Mouse (Mus musculus) forebrain, embryonic 16.5 days (tissue): ENCODE measurements around the gene Ptpn22. TPM values are rescaled to one million over a fixed set of nuclear protein-coding genes. Genes with fewer than 3 reads are reported as not detected.

Experiments
- ATAC-seq: fragments of 200-750 bp; cut with Nextera tagmentation; 2 replicates; pipeline ENCODE4 v1.8.0; 2017; ENCODE audit warnings: mild to moderate bottlenecking, moderate library complexity
- H3K27ac ChIP-seq: fragments of 300-500 bp; sonication (generic); 2 replicates; pipeline ENCODE4 v1.5.1; 2014; ENCODE audit warnings: low read length, control low read depth
- H3K27me3 ChIP-seq: fragments of 300-500 bp; sonication (generic); replicated peaks from 2 replicates; pipeline ENCODE4 v1.6.1; 2014; ENCODE audit warnings: low read length; ENCODE audit not compliant: control insufficient read depth, insufficient read depth
- H3K36me3 ChIP-seq: fragments of 300-500 bp; sonication (generic); 2 replicates; pipeline ENCODE4 v1.6.1; 2014; ENCODE audit not compliant: control insufficient read depth, insufficient read depth
- H3K4me1 ChIP-seq: fragments of 300-500 bp; sonication (generic); replicated peaks from 2 replicates; pipeline ENCODE4 v1.6.1; 2014; ENCODE audit warnings: low read length; ENCODE audit not compliant: control insufficient read depth, insufficient read depth
- H3K4me2 ChIP-seq: fragments of 300-500 bp; sonication (generic); 2 replicates; pipeline ENCODE4 v1.6.1; 2014; ENCODE audit warnings: mild to moderate bottlenecking, low read length, control low read depth
- H3K4me3 ChIP-seq: fragments of 300-500 bp; sonication (generic); replicated peaks from 2 replicates; pipeline ENCODE4 v1.5.1; 2014; ENCODE audit warnings: mild to moderate bottlenecking, low read length, control low read depth
- H3K9ac ChIP-seq: fragments of 300-500 bp; sonication (generic); replicated peaks from 2 replicates; pipeline ENCODE4 v1.6.1; 2014; ENCODE audit warnings: low read depth, low read length, control low read depth
- H3K9me3 ChIP-seq: fragments of 300-500 bp; sonication (generic); 2 replicates; pipeline ENCODE4 v1.6.1; 2016; ENCODE audit warnings: low read length; ENCODE audit not compliant: control insufficient read depth
- WGBS: fragments of 180-500 bp; shearing (Covaris S2); extraction: QIAGEN DNeasy Blood & Tissue Kit; methylation state at CpG from one replicate; pipeline ENCODE4 v1.1.7; 2014; 5-methylcytosine and 5-hydroxymethylcytosine counted together
- polyA plus RNA-seq: library from polyadenylated mRNA; unstranded; fragments of >200 nt; fragmentation: Nextera tagmentation; extraction: Ambion mirVana; gene quantifications from 2 replicates; pipeline ENCODE4 v1.2.1, GENCODE M21; 2015

Gene Ptpn22
- polyA plus RNA-seq, 1 experiment from 2014 or later, result 0.10 TPM

GRCm38 (mm10) chr3:103872663-103873098 is 13.1 kb downstream of the Ptpn22 start:
- ATAC-seq, result no peak
- no peaks in the 10 kb centered on the region for H3K27me3 ChIP-seq
- no peak overlapping the region for H3K4me3 ChIP-seq
- no peak overlapping the region for H3K27ac ChIP-seq
- WGBS, result 72% methylated on average over 3 of the region's 3 CpGs
- no peaks in the 10 kb centered on the region for H3K4me1 ChIP-seq
- H3K9ac ChIP-seq, result no peak overlapping the region
- H3K4me2 ChIP-seq, result no peak overlapping the region
- H3K36me3 ChIP-seq, result no peaks in the 10 kb centered on the region
- H3K9me3 ChIP-seq, result no peaks in the 10 kb centered on the region

GRCm38 (mm10) chr3:103874329-103874728 is 14.7 kb downstream of the Ptpn22 start:
- Histone ChIP-seq H3K4me3 (no peak overlapping the region), H3K36me3 (no peaks in the 10 kb centered on the region), H3K27ac (no peak overlapping the region), H3K9me3 (no peaks in the 10 kb centered on the region), H3K4me2 (no peak overlapping the region), H3K27me3 (no peaks in the 10 kb centered on the region), H3K4me1 (no peaks in the 10 kb centered on the region), H3K9ac (no peak overlapping the region)
- WGBS, result 72% methylated on average over 7 of the region's 7 CpGs
- ATAC-seq, result no peak

- no peak overlapping the region for H3K27ac ChIP-seq
- H3K9ac ChIP-seq, result no peak overlapping the region
- no peaks in the 10 kb centered on the region for H3K4me1 ChIP-seq
- 78% methylated on average over 11 of the region's 11 CpGs for WGBS
- no peaks in the 10 kb centered on the region for H3K9me3 ChIP-seq
- no peak overlapping the region for H3K4me3 ChIP-seq
- no peaks in the 10 kb centered on the region for H3K36me3 ChIP-seq
- H3K4me2 ChIP-seq, result no peak overlapping the region
- no peak for ATAC-seq
- H3K27me3 ChIP-seq, result no peaks in the 10 kb centered on the region
Measured at GRCm38 (mm10) chr3:103885946-103886345, 26.4 kb downstream of the Ptpn22 start.

- no peak overlapping the region for H3K4me3 ChIP-seq
- H3K27ac ChIP-seq, result no peak overlapping the region
- ATAC-seq, result no peak
- no peaks in the 10 kb centered on the region for H3K9me3 ChIP-seq
- no peaks in the 10 kb centered on the region for H3K4me1 ChIP-seq
- no peak overlapping the region for H3K9ac ChIP-seq
- H3K36me3 ChIP-seq, result no peaks in the 10 kb centered on the region
- WGBS, result 32% methylated on average over 3 of the region's 3 CpGs
- no peaks in the 10 kb centered on the region for H3K27me3 ChIP-seq
- no peak overlapping the region for H3K4me2 ChIP-seq
Measured at GRCm38 (mm10) chr3:103887581-103887980, 28.0 kb downstream of the Ptpn22 start.

GRCm38 (mm10) chr3:103893374-103893773 is 33.8 kb downstream of the Ptpn22 start:
- Histone ChIP-seq H3K27me3 (no peaks in the 10 kb centered on the region), H3K4me1 (no peaks in the 10 kb centered on the region), H3K4me3 (no peak overlapping the region), H3K9ac (no peak overlapping the region), H3K4me2 (no peak overlapping the region), H3K36me3 (no peaks in the 10 kb centered on the region), H3K9me3 (no peaks in the 10 kb centered on the region), H3K27ac (no peak overlapping the region)
- ATAC-seq, result no peak
- WGBS, result 89% methylated on average over 3 of the region's 3 CpGs

GRCm38 (mm10) chr3:103904705-103905104 is 45.1 kb downstream of the Ptpn22 start:
- H3K9ac ChIP-seq, result no peak overlapping the region
- no peaks in the 10 kb centered on the region for H3K36me3 ChIP-seq
- no peak overlapping the region for H3K4me3 ChIP-seq
- H3K27ac ChIP-seq, result no peak overlapping the region
- no peaks in the 10 kb centered on the region for H3K9me3 ChIP-seq
- no peaks in the 10 kb centered on the region for H3K27me3 ChIP-seq
- no peak for ATAC-seq
- WGBS, result 82% methylated on average over 1 of the region's 1 CpGs
- H3K4me1 ChIP-seq, result no peaks in the 10 kb centered on the region
- no peak overlapping the region for H3K4me2 ChIP-seq

GRCm38 (mm10) chr3:103907335-103908030 is 47.9 kb downstream of the Ptpn22 start:
- Histone ChIP-seq H3K4me1 (no peaks in the 10 kb centered on the region), H3K4me2 (no peak overlapping the region), H3K27me3 (no peaks in the 10 kb centered on the region), H3K36me3 (no peaks in the 10 kb centered on the region), H3K9ac (no peak overlapping the region), H3K27ac (no peak overlapping the region), H3K4me3 (no peak overlapping the region), H3K9me3 (no peaks in the 10 kb centered on the region)
- ATAC-seq, result no peak
- 83% methylated on average over 5 of the region's 5 CpGs for WGBS

GRCm38 (mm10) chr3:103908781-103909180 is 49.2 kb downstream of the Ptpn22 start:
- H3K27ac ChIP-seq, result no peak overlapping the region
- no peaks in the 10 kb centered on the region for H3K9me3 ChIP-seq
- H3K4me2 ChIP-seq, result no peak overlapping the region
- H3K27me3 ChIP-seq, result no peaks in the 10 kb centered on the region
- H3K4me3 ChIP-seq, result no peak overlapping the region
- H3K9ac ChIP-seq, result no peak overlapping the region
- no peak for ATAC-seq
- WGBS, result 68% methylated on average over 2 of the region's 2 CpGs
- no peaks in the 10 kb centered on the region for H3K36me3 ChIP-seq
- H3K4me1 ChIP-seq, result no peaks in the 10 kb centered on the region

GRCm38 (mm10) chr3:103913451-103913961 is 53.9 kb downstream of the Ptpn22 start:
- H3K4me2 ChIP-seq, result peak overlapping the region; percentile 83
- peak overlapping the region; percentile 92 for H3K27ac ChIP-seq
- peak overlapping the region; percentile 61 for H3K9ac ChIP-seq
- WGBS, result 3% methylated on average over 11 of the region's 11 CpGs
- no peaks in the 10 kb centered on the region for H3K9me3 ChIP-seq
- ATAC-seq, result peak; percentile 3; the same call in 1 of the 2 replicates
- H3K27me3 ChIP-seq, result no peaks in the 10 kb centered on the region
- H3K4me1 ChIP-seq, result peaks cover 10% of the 10 kb centered on the region
- H3K4me3 ChIP-seq, result peak overlapping the region; percentile 89
- no peaks in the 10 kb centered on the region for H3K36me3 ChIP-seq
